Mouse (Mus musculus): ENCODE measurements at regions not wholly inside any gene's neighbourhood (a gene's known extent, or its start where the extent isn't known, plus 50 kb on each side); places are given as distances from the start of the nearest gene placed in this dataset.

GRCm38 (mm10) chr5:120251697-120252401, 135.6 kb downstream of the Rbm19 start:
- Histone ChIP-seq H3K27me3 (replicated peaks; ENCODE audit: insufficient read depth, low read length) (0 out of 2 replicates have a peak, but pooled peaks cover 7% of the 10 kb centered on the region), H3K36me3 (ENCODE audit: insufficient read depth, low read length) (no peaks in the 10 kb centered on the region), H3K27ac (ENCODE audit: low read length) (no peak overlapping the region), H3K9me3 (ENCODE audit: low read length) (no peaks in the 10 kb centered on the region), H3K4me2 (replicated peaks; ENCODE audit: low read depth, low read length) (no peak overlapping the region), H3K4me3 (ENCODE audit: low read depth, low read length) (no peak overlapping the region), H3K9ac (replicated peaks; ENCODE audit: low read depth) (no peak overlapping the region), H3K4me1 (ENCODE audit: insufficient read depth, low read depth, low read length) (no peaks in the 10 kb centered on the region)
- WGBS = 19% methylated on average over 22 of the region's 22 CpGs
- DNase-seq (ENCODE audit: low spot score) (no peak), ATAC-seq (no peak)
- TF ChIP-seq CTCF (IDR thresholded peaks at IDR 0.05) (no peak), EP300 (IDR thresholded peaks at IDR 0.05) (no peak)

GRCm38 (mm10) chr5:120252551-120252950, 136.3 kb downstream of the Rbm19 start:
- H3K36me3 ChIP-seq (ENCODE audit: insufficient read depth, low read length) = no peaks in the 10 kb centered on the region
- H3K9ac ChIP-seq (replicated peaks; ENCODE audit: low read depth) = no peak overlapping the region
- H3K4me3 ChIP-seq (ENCODE audit: low read depth, low read length) = no peak overlapping the region
- H3K27ac ChIP-seq (ENCODE audit: low read length) = no peak overlapping the region
- TF ChIP-seq CTCF (IDR thresholded peaks at IDR 0.05) (peak; percentile 60), EP300 (IDR thresholded peaks at IDR 0.05) (no peak)
- H3K9me3 ChIP-seq (ENCODE audit: low read length) = no peaks in the 10 kb centered on the region
- H3K4me1 ChIP-seq (ENCODE audit: insufficient read depth, low read depth, low read length) = no peaks in the 10 kb centered on the region
- DNase-seq (ENCODE audit: low spot score) (peak; percentile 33), ATAC-seq (no peak)
- 0 out of 2 replicates have a peak, but pooled peaks cover 7% of the 10 kb centered on the region for H3K27me3 ChIP-seq (replicated peaks; ENCODE audit: insufficient read depth, low read length)
- H3K4me2 ChIP-seq (replicated peaks; ENCODE audit: low read depth, low read length) = no peak overlapping the region
- WGBS = 6% methylated on average over 8 of the region's 8 CpGs

GRCm38 (mm10) chr5:120262715-120263273, 146.5 kb downstream of the Rbm19 start:
- no peak overlapping the region for H3K4me2 ChIP-seq (replicated peaks; ENCODE audit: low read depth, low read length)
- ATAC-seq (no peak), DNase-seq (ENCODE audit: low spot score) (no peak)
- no peak overlapping the region for H3K27ac ChIP-seq (ENCODE audit: low read length)
- no peak overlapping the region for H3K4me3 ChIP-seq (ENCODE audit: low read depth, low read length)
- no peaks in the 10 kb centered on the region for H3K27me3 ChIP-seq (replicated peaks; ENCODE audit: insufficient read depth, low read length)
- 43% methylated on average over 14 of the region's 14 CpGs for WGBS
- TF ChIP-seq CTCF (IDR thresholded peaks at IDR 0.05) = no peak
- no peaks in the 10 kb centered on the region for H3K36me3 ChIP-seq (ENCODE audit: insufficient read depth, low read length)
- no peak overlapping the region for H3K9ac ChIP-seq (replicated peaks; ENCODE audit: low read depth)
- H3K9me3 ChIP-seq (ENCODE audit: low read length) = no peaks in the 10 kb centered on the region
- H3K4me1 ChIP-seq (ENCODE audit: insufficient read depth, low read depth, low read length) = no peaks in the 10 kb centered on the region

DNA sequence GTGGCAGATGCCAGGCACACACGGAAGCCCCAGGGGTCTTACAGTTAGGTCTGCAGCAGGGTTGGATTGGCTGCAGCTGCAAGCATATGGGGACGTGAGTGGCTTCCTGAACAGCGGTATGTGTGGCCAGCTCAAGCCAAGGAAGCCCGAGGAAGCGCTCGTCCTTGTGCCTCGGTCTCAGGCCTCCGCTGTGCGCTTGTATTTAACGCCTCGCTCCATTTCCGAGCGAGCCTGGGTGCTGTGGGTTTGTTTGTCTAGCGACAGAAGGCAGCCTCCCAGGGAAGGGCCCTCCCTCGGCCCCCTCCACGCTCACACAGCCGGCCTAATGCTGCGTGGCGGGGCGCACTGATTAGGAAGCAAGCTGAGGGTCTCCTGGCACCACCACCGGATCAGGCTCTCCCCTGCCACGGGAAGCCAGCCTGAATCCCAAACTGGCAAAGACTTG, 153.2 kb downstream of the Rbm19 start:
- DNase-seq (ENCODE audit: low spot score) (no peak), ATAC-seq (no peak)
- TF ChIP-seq CTCF (IDR thresholded peaks at IDR 0.05) (no peak), EP300 (IDR thresholded peaks at IDR 0.05) (no peak)
- Histone ChIP-seq H3K27ac (ENCODE audit: low read length) (no peak overlapping the region), H3K4me1 (ENCODE audit: insufficient read depth, low read depth, low read length) (no peaks in the 10 kb centered on the region), H3K4me3 (ENCODE audit: low read depth, low read length) (no peak overlapping the region), H3K36me3 (ENCODE audit: insufficient read depth, low read length) (no peaks in the 10 kb centered on the region), H3K27me3 (replicated peaks; ENCODE audit: insufficient read depth, low read length) (no peaks in the 10 kb centered on the region; the same call in 1 of the 2 replicates), H3K9ac (replicated peaks; ENCODE audit: low read depth) (no peak overlapping the region), H3K9me3 (ENCODE audit: low read length) (no peaks in the 10 kb centered on the region), H3K4me2 (replicated peaks; ENCODE audit: low read depth, low read length) (0 out of 2 replicates have a peak overlapping the region, but pooled peaks have one; percentile 5)
- WGBS = 7% methylated on average over 19 of the region's 22 CpGs

DNA sequence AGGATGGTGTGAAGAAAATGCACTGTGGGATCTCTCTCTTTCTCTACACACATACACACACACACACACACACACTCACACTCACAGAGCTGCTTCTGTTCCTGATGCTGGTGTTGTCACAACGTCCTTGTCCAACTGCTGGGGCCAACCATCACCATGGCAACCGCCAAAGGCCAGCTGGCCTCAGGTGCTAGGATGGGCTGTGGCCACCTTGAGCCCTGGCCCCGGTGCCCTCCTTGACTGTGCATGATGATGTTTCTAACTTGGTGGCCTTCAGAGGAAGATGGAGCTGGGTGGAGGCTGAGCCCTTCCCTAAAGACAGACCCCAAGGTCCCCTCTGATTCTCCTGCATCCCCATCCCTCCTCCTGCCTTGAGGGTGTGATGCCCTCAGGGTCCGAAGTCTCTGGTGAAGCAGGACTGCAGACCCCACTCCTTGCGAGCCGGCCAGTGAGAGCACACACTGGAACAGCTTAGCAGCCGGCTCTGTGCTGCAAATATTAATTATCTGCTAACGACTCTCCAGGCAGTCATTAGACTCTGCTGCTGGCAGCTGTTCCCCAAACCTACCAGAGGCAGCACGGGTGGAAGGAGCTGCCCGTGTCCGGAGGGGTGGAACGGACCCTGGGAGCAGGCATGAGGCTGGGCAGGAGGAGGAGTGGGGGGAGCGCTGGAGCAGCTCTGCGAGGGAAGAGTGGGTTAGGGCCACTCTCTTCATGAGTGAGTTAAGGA, 154.8 kb downstream of the Rbm19 start:
- DNase-seq (ENCODE audit: low spot score) (no peak), ATAC-seq (no peak)
- H3K4me3 ChIP-seq (ENCODE audit: low read depth, low read length) = no peak overlapping the region
- H3K4me1 ChIP-seq (ENCODE audit: insufficient read depth, low read depth, low read length) = no peaks in the 10 kb centered on the region
- H3K27ac ChIP-seq (ENCODE audit: low read length) = no peak overlapping the region
- no peaks in the 10 kb centered on the region; the same call in 1 of the 2 replicates for H3K27me3 ChIP-seq (replicated peaks; ENCODE audit: insufficient read depth, low read length)
- WGBS = 50% methylated on average over 14 of the region's 14 CpGs
- H3K36me3 ChIP-seq (ENCODE audit: insufficient read depth, low read length) = no peaks in the 10 kb centered on the region
- H3K4me2 ChIP-seq (replicated peaks; ENCODE audit: low read depth, low read length) = no peak overlapping the region
- no peak overlapping the region for H3K9ac ChIP-seq (replicated peaks; ENCODE audit: low read depth)
- TF ChIP-seq CTCF (IDR thresholded peaks at IDR 0.05) (no peak), EP300 (IDR thresholded peaks at IDR 0.05) (no peak)
- H3K9me3 ChIP-seq (ENCODE audit: low read length) = no peaks in the 10 kb centered on the region

DNA sequence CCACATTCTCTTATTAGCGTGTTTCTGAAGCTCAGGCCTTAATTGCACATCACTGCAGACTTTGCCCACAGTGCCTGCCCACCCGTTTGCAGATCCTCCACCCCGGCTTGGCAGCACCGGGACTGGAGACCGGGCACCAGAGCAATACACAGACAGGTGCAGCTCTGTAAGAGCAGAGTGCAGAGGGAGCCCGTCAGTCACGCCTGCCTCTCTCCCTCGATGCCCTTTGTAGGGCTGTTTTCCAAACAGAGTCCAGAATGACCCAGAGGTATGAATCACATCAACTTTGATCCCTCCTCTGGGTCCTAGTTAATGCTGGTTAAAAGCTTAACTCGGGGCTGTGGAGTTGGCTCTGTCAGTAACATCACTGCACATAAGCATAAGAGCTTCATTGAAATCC, 155.3 kb upstream of the Lhx5 start:
- H3K27me3 ChIP-seq (replicated peaks; ENCODE audit: insufficient read depth, low read length) = peaks cover 10% of the 10 kb centered on the region; the same call in 1 of the 2 replicates
- H3K4me3 ChIP-seq (ENCODE audit: low read depth, low read length) = no peak overlapping the region
- no peaks in the 10 kb centered on the region for H3K9me3 ChIP-seq (ENCODE audit: low read length)
- DNase-seq (ENCODE audit: low spot score) (no peak), ATAC-seq (no peak)
- no peak overlapping the region for H3K27ac ChIP-seq (ENCODE audit: low read length)
- no peak for TF ChIP-seq CTCF (IDR thresholded peaks at IDR 0.05)
- TF ChIP-seq EP300 (IDR thresholded peaks at IDR 0.05) = no peak
- 62% methylated on average over 9 of the region's 9 CpGs for WGBS
- H3K4me2 ChIP-seq (replicated peaks; ENCODE audit: low read depth, low read length) = no peak overlapping the region
- no peaks in the 10 kb centered on the region for H3K36me3 ChIP-seq (ENCODE audit: insufficient read depth, low read length)
- no peaks in the 10 kb centered on the region for H3K4me1 ChIP-seq (ENCODE audit: insufficient read depth, low read depth, low read length)
- no peak overlapping the region for H3K9ac ChIP-seq (replicated peaks; ENCODE audit: low read depth)
